Mouse (Mus musculus) G1E (cell line): Measurements from ENCODE around the gene Olfr209.

ENCODE experiments used
- GATA1 ChIP-seq: IDR thresholded peaks from 2 replicates; pipeline ENCODE4 v1.6.1; 2012; ENCODE audit warnings: borderline replicate concordance, low read length, inconsistent platforms, mixed read lengths
- TAL1 ChIP-seq: conservative IDR thresholded peaks from 2 replicates; pipeline ENCODE4 v1.6.1; 2012; ENCODE audit warnings: low read depth, low read length, inconsistent platforms, mixed read lengths

GRCm38 (mm10) chr16:59393300-59393699, 29.5 kb upstream of the Olfr209 start:
- TF ChIP-seq GATA1, result no peak
- TF ChIP-seq TAL1, result no peak
